Mouse (Mus musculus) ovary, postnatal 14 days (tissue): ENCODE data around the gene Trpm8.

Experiments used
- DNase-seq: peaks from one replicate; pipeline ENCODE4 v3.0.0; 2022; ENCODE audit warnings: low spot score

Gene Trpm8

DNA sequence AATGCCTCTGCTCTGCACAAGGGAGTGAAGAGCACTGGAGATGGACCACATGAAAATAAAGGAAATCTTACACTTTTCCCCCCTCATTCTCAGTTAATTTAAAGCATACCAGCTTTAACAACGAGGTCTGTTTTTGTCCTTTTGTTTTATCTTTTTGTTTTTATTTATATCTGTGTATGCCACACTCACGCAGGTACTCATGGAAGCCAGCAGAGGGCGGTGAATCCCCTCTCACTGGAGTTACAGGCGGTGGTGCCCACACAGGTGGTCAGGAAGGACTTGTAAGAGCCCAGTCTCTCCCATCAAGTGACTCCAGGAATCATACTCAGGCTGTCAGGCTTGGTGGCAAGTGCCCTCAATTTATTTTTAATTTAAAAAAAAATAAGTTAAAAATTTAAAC, 156.6 kb downstream of the Trpm8 start:
- no peak for DNase-seq

DNA sequence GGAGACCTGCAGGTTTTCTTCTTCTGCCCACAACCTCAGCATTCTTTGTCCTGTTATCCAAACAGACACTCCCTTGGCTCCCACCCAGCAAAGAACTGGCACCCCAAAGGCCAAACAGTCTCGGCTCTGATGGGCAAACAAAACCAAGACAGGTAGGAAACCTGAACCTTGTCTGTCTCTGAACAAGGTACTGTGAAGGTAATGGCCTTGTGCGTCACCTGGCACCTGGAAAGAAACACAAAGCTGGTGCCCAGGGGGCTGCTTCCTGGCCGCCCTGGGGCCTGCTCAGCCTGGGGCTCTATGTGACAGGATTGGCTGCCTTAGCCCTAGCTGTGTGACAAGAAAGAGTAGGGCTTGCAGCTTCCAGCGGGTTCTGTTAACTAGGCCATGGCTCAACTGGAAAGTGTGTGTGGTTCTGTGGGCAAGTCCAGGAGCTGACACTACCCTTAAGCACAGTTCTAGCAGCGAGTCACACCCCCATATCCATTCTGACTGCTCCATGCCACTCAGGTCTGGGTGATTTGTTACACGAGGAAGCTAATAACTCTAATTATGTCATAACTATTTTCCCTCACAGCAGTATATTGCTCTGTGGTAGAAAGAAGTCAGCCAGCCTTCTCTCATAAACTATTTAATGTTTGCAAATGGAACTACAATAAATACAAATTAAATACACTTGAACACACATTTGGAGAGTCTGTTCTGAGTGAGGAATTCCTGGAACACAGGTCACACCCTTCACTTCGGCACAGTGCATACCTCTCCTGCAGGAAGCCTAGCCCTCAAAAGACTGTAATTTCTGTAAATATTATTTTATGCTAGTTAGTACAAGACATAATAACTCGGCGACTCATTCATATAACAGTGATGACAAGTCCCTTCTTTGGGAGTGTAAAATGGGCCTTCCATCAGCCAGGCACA, 160.0 kb downstream of the Trpm8 start:
- DNase-seq = no peak
